Mouse (Mus musculus): Measurements from ENCODE around the gene Rexo1. TPM values are rescaled to one million over a fixed set of nuclear protein-coding genes. Genes with fewer than 3 reads are reported as not detected.

Gene Rexo1
- polyA plus RNA-seq, 1 experiment: 35.4 TPM

DNA sequence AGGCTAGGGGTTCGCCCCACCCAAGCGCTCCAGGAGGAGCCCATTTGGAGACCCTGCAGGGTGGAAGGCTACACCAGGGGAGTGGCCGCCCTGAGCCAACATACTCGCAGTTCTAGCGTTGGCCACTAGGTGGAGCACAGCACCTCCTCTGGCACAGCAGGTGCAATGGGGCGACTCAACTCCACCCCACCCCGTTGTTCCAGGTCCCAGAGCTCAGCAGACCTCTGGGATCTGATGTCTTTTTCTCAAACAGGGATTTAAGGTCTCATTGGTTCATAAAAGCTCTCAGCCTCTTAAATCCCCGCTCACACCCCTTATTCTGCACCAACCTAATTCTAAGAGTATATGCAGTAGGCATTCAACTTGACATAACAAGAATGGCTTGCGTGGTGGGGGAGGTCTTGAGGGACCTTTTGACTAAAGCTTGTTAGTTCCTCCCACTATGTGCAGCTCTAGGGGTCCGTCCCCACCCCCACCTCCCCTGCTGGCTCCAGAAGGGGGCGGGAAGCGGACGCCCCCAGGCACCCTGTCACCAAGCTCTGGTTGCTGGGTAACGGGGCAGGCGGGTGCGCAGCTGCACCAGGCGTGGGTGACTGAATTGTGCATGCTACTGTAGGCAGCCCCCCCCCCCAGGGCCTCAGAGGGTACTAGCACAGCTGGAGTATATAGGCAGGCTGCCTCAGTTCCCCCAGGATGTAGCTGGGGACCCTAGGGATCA, 5.2 kb upstream of the Rexo1 start:
- no peak for DNase-seq (ENCODE audit: low read depth, low spot score)
- 40% methylated on average over 17 of the region's 17 CpGs for WGBS

DNA sequence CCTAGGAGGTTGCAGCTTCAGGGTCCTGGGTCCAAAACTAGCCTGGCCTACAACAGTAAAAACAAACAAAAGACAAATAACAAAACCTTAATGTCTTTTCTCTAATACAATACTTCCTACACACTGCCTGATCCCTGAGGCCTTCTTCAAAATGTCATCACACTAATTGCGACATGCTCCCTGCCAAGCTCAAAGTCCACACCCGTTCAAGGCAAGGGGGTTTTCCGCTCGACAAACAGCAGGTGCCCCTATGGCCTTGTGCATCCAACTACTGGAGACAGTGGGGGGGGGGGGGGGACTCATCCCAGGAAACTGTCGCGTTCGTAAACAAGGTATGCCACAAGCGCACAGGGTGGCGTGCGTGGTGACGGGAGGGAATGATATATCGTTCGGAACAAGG, 739 bp downstream of the Rexo1 start:
- DNase-seq (ENCODE audit: low read depth, low spot score): no peak
- WGBS: under 1% methylated on average over 13 of the region's 13 CpGs

GRCm38 (mm10) chr10:80559431-80559830, 1.9 kb downstream of the Rexo1 start:
- 72% methylated on average over 7 of the region's 7 CpGs for WGBS

GRCm38 (mm10) chr10:80557346-80557965, 3.9 kb downstream of the Rexo1 start:
- WGBS: 25% methylated on average over 5 of the region's 5 CpGs
- no peak for DNase-seq (ENCODE audit: low read depth, low spot score)

More at GRCm38 (mm10) chr10:80559431-80559830, 1.9 kb downstream of the Rexo1 start:
- no peak for DNase-seq (ENCODE audit: low read depth, low spot score)

- 87% methylated on average over 6 of the region's 6 CpGs for WGBS
- DNase-seq (ENCODE audit: low read depth, low spot score): no peak
Observed at GRCm38 (mm10) chr10:80553997-80554396, 7.4 kb downstream of the Rexo1 start.

GRCm38 (mm10) chr10:80553575-80553974, 7.8 kb downstream of the Rexo1 start:
- no peak for DNase-seq (ENCODE audit: low read depth, low spot score)
- 81% methylated on average over 8 of the region's 8 CpGs for WGBS

- 60% methylated on average over 9 of the region's 9 CpGs for WGBS
- DNase-seq (ENCODE audit: low read depth, low spot score): no peak
Observed at GRCm38 (mm10) chr10:80552364-80552763, 9.0 kb downstream of the Rexo1 start.

GRCm38 (mm10) chr10:80549279-80549678, 12.1 kb downstream of the Rexo1 start:
- WGBS: 89% methylated on average over 21 of the region's 21 CpGs
- no peak for DNase-seq (ENCODE audit: low read depth, low spot score)

GRCm38 (mm10) chr10:80548428-80549006, 12.8 kb downstream of the Rexo1 start:
- DNase-seq (ENCODE audit: low read depth, low spot score): no peak
- WGBS: 73% methylated on average over 10 of the region's 10 CpGs

DNA sequence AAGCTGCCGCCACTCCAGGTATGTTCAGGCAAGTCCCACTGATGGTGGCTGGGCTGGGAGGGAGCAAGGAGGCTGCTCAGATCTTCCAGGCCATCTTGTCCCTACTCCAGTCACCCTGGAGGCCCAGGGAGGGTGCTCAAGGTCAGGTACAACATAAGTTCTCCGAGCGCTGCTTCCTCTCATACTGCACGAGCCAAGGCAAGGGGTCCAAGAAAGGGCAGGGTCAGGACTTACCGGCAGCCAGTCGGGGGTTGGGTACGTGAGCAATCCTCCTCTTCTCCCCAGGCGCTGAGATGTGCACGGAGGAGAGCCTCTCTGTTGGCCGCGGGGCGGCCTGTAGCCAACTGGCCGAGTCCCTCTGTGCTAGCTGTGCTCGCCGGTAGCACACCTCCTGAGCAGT, 13.8 kb downstream of the Rexo1 start:
- WGBS: 91% methylated on average over 15 of the region's 15 CpGs
- no peak for DNase-seq (ENCODE audit: low read depth, low spot score)

DNA sequence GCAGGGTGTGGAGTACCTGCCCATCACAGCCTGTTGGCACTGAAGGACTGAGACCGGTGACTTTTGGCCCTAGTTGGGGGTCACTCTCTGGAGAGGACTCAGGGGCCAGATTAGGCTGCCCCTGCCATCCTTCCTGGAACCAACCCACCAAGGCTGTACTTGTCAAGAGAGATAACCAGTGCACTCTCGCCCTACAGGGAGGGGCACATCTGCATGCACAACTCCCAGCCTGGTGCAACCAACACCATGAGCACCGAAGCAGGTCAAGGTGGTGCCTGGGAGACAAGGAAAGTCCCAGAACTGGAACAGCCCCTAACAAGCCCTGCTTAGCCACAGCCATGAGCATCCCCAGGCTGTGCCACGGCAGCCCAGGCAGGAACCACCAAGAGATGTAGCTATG, 14.4 kb downstream of the Rexo1 start:
- WGBS: 89% methylated on average over 4 of the region's 4 CpGs
- no peak for DNase-seq (ENCODE audit: low read depth, low spot score)

DNA sequence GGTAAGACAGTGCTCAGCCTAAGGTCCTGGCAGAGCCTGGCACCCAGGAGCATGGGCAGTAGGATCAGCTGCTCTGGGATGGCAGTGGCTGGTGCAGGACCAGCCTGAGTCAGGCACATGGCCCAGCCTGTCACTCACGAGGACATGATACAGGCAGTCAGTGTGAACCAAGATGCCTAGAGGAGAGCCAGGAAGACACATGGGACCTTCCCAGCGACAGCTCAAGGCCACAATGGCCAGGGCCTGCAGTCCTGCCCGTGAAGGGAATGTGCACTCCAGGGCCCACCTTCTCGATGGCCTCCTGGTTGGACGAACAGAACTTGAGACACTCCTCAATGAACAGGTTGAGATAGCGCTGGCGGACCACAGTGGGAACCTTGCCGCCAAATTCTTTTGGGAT, 15.8 kb downstream of the Rexo1 start:
- WGBS: 86% methylated on average over 8 of the region's 8 CpGs
- DNase-seq (ENCODE audit: low read depth, low spot score): no peak

- no peak for DNase-seq (ENCODE audit: low read depth, low spot score)
- 94% methylated on average over 14 of the region's 14 CpGs for WGBS
Observed at GRCm38 (mm10) chr10:80543873-80544272, 17.5 kb downstream of the Rexo1 start.

DNA sequence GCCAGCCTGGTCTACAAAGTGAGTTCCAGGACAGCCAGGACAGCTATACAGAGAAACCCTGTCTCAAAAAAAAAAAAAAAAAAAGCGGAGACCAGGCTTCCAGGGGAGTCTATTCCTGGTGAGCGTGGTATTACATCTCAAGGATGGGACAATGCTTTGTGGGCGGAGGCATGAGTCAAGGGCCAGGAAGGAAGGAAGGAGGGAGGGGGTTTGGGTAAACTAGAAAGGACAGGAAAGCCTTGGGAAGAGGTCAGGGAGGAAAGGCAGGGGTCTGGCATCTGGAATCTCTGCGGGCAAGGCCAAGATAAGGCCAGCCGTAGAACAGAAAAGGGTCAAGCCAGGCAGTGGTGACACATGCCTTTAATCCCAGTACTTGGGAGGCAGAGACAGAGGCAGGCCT, 21.9 kb downstream of the Rexo1 start:
- 44% methylated on average over 4 of the region's 5 CpGs for WGBS
- no peak for DNase-seq (ENCODE audit: low read depth, low spot score)

GRCm38 (mm10) chr10:80538710-80539394, 22.5 kb downstream of the Rexo1 start, which contains the start of gene Atp8b3:
Atp8b3 (minus strand) TSS chr10:80539124.
- 3% methylated on average over 30 of the region's 30 CpGs for WGBS
- DNase-seq (ENCODE audit: low read depth, low spot score): peak; percentile 57

GRCm38 (mm10) chr10:80538180-80538579, 23.2 kb downstream of the Rexo1 start:
- no peak for DNase-seq (ENCODE audit: low read depth, low spot score)
- WGBS: 51% methylated on average over 5 of the region's 5 CpGs

DNA sequence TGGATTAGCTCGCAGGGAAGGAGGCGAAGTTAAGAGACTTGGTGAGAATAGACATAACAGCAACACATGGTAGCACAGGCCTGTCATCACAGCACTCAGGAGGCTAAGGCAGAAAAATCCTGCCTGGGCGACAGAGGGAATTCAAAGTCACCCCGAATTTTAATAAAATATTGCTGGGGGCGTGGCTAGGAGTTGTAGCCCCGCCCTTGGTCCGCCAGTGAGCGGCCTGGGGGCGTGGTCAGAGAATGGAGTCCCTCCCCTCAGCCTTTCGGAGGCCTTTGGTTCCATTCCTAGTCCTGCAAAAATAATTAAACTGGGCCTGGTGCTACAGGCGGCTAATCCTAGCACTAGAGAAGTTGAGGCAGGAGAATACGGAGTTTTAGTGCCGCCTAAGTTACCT, 25.6 kb downstream of the Rexo1 start:
- 16% methylated on average over 13 of the region's 13 CpGs for WGBS
- no peak for DNase-seq (ENCODE audit: low read depth, low spot score)

GRCm38 (mm10) chr10:80535071-80535470, 26.3 kb downstream of the Rexo1 start:
- no peak for DNase-seq (ENCODE audit: low read depth, low spot score)
- WGBS: 4% methylated on average over 14 of the region's 14 CpGs

- no peak for DNase-seq (ENCODE audit: low read depth, low spot score)
- WGBS: 12% methylated on average over 7 of the region's 7 CpGs
Observed at GRCm38 (mm10) chr10:80533704-80534103, 27.7 kb downstream of the Rexo1 start.

GRCm38 (mm10) chr10:80532783-80533182, 28.6 kb downstream of the Rexo1 start:
- WGBS: 81% methylated on average over 11 of the region's 11 CpGs
- no peak for DNase-seq (ENCODE audit: low read depth, low spot score)

Data from large intestine, adult 2 months (tissue).